Mouse (Mus musculus): ENCODE data around the gene Cped1. TPM values are rescaled to one million over a fixed set of nuclear protein-coding genes. Genes with fewer than 3 reads are reported as not detected.

The Cped1 gene
- polyA plus RNA-seq, 1 experiment from 2014 or later = 23.0 TPM

DNA sequence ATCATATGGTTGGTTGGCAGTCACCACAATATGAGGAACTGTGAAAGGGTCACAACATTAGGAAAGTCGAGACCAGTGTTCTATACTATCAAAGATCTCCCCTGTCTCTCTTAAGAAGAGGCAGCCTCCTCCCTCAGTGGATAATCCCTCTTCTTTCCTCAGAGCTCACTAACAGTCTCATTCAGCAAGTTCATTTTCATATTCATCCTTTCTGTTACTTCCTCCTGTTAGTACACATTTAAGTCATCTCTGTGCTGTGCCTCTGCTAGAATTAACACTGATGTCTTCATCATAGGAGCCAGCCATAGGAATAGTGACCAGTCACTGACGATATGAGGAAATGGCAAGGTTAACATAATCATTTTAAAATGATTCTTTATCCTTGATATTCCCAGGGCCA lies 213.8 kb downstream of the Cped1 start:
- H3K4me2 ChIP-seq (ENCODE audit: low read length) = no peak overlapping the region
- WGBS = 85% methylated on average over 2 of the region's 2 CpGs
- H3K9me3 ChIP-seq (replicated peaks; ENCODE audit: low read length) = no peaks in the 10 kb centered on the region
- H3K4me1 ChIP-seq (replicated peaks; ENCODE audit: insufficient read depth, low read length) = no peaks in the 10 kb centered on the region
- no peak overlapping the region for H3K9ac ChIP-seq (ENCODE audit: low read depth, low read length)
- no peaks in the 10 kb centered on the region for H3K27me3 ChIP-seq (ENCODE audit: insufficient read depth, low read length)
- no peaks in the 10 kb centered on the region for H3K36me3 ChIP-seq (ENCODE audit: insufficient read depth, low read length)
- DNase-seq (ENCODE audit: low spot score) = no peak
- no peak overlapping the region for H3K27ac ChIP-seq
- no peak for TF ChIP-seq CTCF (IDR thresholded peaks at IDR 0.05; ENCODE audit: low read depth)
- ATAC-seq (replicated peaks; ENCODE audit: low FRiP score, low read depth) = no peak
- H3K4me3 ChIP-seq (replicated peaks; ENCODE audit: low read depth, low read length) = no peak overlapping the region

GRCm38 (mm10) chr6:22200133-22200532 lies 214.4 kb downstream of the Cped1 start:
- ATAC-seq (replicated peaks; ENCODE audit: low FRiP score, low read depth) = no peak
- no peak overlapping the region for H3K27ac ChIP-seq
- no peaks in the 10 kb centered on the region for H3K36me3 ChIP-seq (ENCODE audit: insufficient read depth, low read length)
- no peaks in the 10 kb centered on the region; the same call in 1 of the 2 replicates for H3K4me1 ChIP-seq (replicated peaks; ENCODE audit: insufficient read depth, low read length)
- no peak for DNase-seq (ENCODE audit: low spot score)
- H3K4me2 ChIP-seq (ENCODE audit: low read length) = no peak overlapping the region
- no peak overlapping the region for H3K4me3 ChIP-seq (replicated peaks; ENCODE audit: low read depth, low read length)
- WGBS = 89% methylated on average over 3 of the region's 3 CpGs
- H3K9ac ChIP-seq (ENCODE audit: low read depth, low read length) = no peak overlapping the region
- no peaks in the 10 kb centered on the region for H3K9me3 ChIP-seq (replicated peaks; ENCODE audit: low read length)
- H3K27me3 ChIP-seq (ENCODE audit: insufficient read depth, low read length) = no peaks in the 10 kb centered on the region
- TF ChIP-seq CTCF (IDR thresholded peaks at IDR 0.05; ENCODE audit: low read depth) = no peak

DNA sequence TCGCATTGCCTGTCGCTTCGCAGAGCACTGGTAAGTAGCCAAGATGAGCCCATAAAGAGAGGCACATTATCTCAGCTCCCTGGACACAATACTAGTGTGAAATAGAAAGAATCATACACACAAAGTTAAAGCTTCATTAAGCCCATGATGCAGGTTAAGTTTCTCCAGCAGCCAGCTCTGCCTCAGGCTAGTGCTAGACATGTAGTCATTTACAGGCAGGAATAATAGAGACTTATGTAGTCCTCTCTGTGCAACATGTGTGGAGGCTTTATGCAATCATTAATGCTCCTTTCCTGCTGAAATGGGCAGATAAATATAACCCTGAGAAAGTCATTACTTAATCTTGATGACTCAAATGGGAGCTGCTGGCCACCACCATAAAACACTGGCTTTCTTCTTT lies 216.2 kb downstream of the Cped1 start:
- no peaks in the 10 kb centered on the region for H3K9me3 ChIP-seq (replicated peaks; ENCODE audit: low read length)
- no peak overlapping the region for H3K4me3 ChIP-seq (replicated peaks; ENCODE audit: low read depth, low read length)
- H3K9ac ChIP-seq (ENCODE audit: low read depth, low read length) = no peak overlapping the region
- H3K36me3 ChIP-seq (ENCODE audit: insufficient read depth, low read length) = no peaks in the 10 kb centered on the region
- H3K27me3 ChIP-seq (ENCODE audit: insufficient read depth, low read length) = no peaks in the 10 kb centered on the region
- no peak for DNase-seq (ENCODE audit: low spot score)
- no peak overlapping the region for H3K4me2 ChIP-seq (ENCODE audit: low read length)
- H3K4me1 ChIP-seq (replicated peaks; ENCODE audit: insufficient read depth, low read length) = no peaks in the 10 kb centered on the region; the same call in 1 of the 2 replicates
- no peak for TF ChIP-seq CTCF (IDR thresholded peaks at IDR 0.05; ENCODE audit: low read depth)
- H3K27ac ChIP-seq = no peak overlapping the region
- WGBS = 79% methylated on average over 3 of the region's 3 CpGs
- ATAC-seq (replicated peaks; ENCODE audit: low FRiP score, low read depth) = no peak

- 48% methylated on average over 12 of the region's 12 CpGs for WGBS
- Histone ChIP-seq H3K4me2 (ENCODE audit: low read length) (no peak overlapping the region), H3K9me3 (replicated peaks; ENCODE audit: low read length) (no peaks in the 10 kb centered on the region), H3K4me3 (replicated peaks; ENCODE audit: low read depth, low read length) (no peak overlapping the region), H3K27ac (no peak overlapping the region), H3K27me3 (ENCODE audit: insufficient read depth, low read length) (no peaks in the 10 kb centered on the region), H3K9ac (ENCODE audit: low read depth, low read length) (no peak overlapping the region), H3K4me1 (replicated peaks; ENCODE audit: insufficient read depth, low read length) (no peaks in the 10 kb centered on the region; the same call in 1 of the 2 replicates), H3K36me3 (ENCODE audit: insufficient read depth, low read length) (no peaks in the 10 kb centered on the region)
- ATAC-seq (replicated peaks; ENCODE audit: low FRiP score, low read depth) (no peak), DNase-seq (ENCODE audit: low spot score) (peak; percentile 36)
- TF ChIP-seq CTCF (IDR thresholded peaks at IDR 0.05; ENCODE audit: low read depth) = no peak
These were observed 219.5 kb downstream of the Cped1 start for GRCm38 (mm10) chr6:22205030-22205750.

DNA sequence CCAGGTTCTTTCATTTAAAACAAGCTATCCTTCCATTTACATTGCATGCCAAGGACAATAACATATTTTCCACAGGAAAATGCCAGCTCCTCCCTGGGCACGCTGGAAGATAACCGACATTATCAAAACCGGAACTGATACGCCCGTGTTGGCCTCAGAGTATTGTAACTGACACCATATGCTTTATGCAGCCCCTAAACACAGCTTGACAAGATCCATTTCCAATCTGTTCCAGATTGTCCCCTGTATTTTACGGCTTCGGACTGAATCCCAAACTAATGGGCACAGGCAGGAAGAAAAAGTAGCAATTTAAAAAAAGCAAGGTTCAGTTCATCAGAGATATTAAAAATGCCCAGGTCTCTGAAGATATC lies 220.0 kb downstream of the Cped1 start:
- Histone ChIP-seq H3K27me3 (ENCODE audit: insufficient read depth, low read length) (no peaks in the 10 kb centered on the region), H3K9me3 (replicated peaks; ENCODE audit: low read length) (no peaks in the 10 kb centered on the region), H3K36me3 (ENCODE audit: insufficient read depth, low read length) (no peaks in the 10 kb centered on the region), H3K4me3 (replicated peaks; ENCODE audit: low read depth, low read length) (no peak overlapping the region), H3K4me2 (ENCODE audit: low read length) (no peak overlapping the region; the same call in 1 of the 2 replicates), H3K4me1 (replicated peaks; ENCODE audit: insufficient read depth, low read length) (no peaks in the 10 kb centered on the region; the same call in 1 of the 2 replicates), H3K27ac (no peak overlapping the region), H3K9ac (ENCODE audit: low read depth, low read length) (no peak overlapping the region)
- TF ChIP-seq CTCF (IDR thresholded peaks at IDR 0.05; ENCODE audit: low read depth) = no peak
- no peak for DNase-seq (ENCODE audit: low spot score)
- ATAC-seq (replicated peaks; ENCODE audit: low FRiP score, low read depth) = no peak
- WGBS = 56% methylated on average over 7 of the region's 7 CpGs

DNA sequence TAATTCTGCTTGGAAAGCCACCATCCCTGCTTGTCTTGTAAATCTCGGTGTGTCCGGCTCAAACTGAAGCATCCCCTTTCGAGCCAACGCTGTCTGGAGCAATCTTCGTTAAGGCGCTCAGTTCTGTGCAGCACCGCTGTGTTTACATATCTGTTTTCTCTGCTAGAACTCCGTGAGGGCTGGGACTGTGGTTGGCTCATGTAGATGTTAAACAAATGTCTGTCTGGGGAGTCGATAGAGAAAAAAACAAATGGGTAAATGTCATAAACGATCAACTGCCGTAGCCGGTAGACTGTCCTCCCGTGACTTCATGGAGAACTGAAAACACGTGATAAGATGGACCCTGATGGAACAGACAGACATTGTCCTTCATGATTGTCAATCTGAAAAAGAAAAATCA lies 220.5 kb downstream of the Cped1 start:
- DNase-seq (ENCODE audit: low spot score) = no peak
- no peak overlapping the region for H3K9ac ChIP-seq (ENCODE audit: low read depth, low read length)
- no peak for TF ChIP-seq CTCF (IDR thresholded peaks at IDR 0.05; ENCODE audit: low read depth)
- no peaks in the 10 kb centered on the region for H3K27me3 ChIP-seq (ENCODE audit: insufficient read depth, low read length)
- H3K27ac ChIP-seq = no peak overlapping the region
- no peak overlapping the region; the same call in 1 of the 2 replicates for H3K4me2 ChIP-seq (ENCODE audit: low read length)
- WGBS = 58% methylated on average over 14 of the region's 14 CpGs
- H3K36me3 ChIP-seq (ENCODE audit: insufficient read depth, low read length) = no peaks in the 10 kb centered on the region
- ATAC-seq (replicated peaks; ENCODE audit: low FRiP score, low read depth) = no peak
- no peaks in the 10 kb centered on the region; the same call in 1 of the 2 replicates for H3K4me1 ChIP-seq (replicated peaks; ENCODE audit: insufficient read depth, low read length)
- H3K4me3 ChIP-seq (replicated peaks; ENCODE audit: low read depth, low read length) = no peak overlapping the region
- H3K9me3 ChIP-seq (replicated peaks; ENCODE audit: low read length) = no peaks in the 10 kb centered on the region

Data from kidney, postnatal 0 days (tissue).